Mouse (Mus musculus) mature B cell (primary cell): ENCODE measurements around the gene Ints6.

ENCODE experiments used
- in situ Hi-C: fragments of 300-500 bp; cut with MboI; formaldehyde crosslinking; loops from 2 replicates; pipeline ENCODE4 v1.14.3; 2019

The Ints6 gene

DNA sequence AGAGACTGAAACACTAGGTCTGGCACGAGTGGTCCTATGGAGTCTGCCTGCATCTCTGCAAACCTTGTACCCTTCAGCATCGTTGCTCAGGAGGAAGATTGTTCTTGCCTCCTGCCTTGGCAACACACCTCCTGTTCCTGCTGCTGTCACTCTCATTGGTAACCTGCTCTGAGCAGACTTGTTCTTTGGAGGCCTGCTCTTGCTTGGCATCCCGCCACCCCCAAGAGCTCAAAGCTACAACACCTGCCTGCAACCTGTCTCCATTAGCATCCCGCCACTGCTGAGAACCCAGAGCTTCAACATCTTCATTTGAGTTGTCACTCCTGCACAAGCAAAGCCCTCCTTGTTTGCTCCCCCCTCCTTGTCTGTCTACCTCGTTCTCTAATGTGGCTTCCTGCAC is 133.0 kb downstream of the Ints6 start:
- in situ Hi-C loops, result no loop called here
